Mouse (Mus musculus) adrenal gland, adult 8-10 months (tissue): ENCODE data around the gene Dmgdh. TPM values are rescaled to one million over a fixed set of nuclear protein-coding genes. Genes with fewer than 3 reads are reported as not detected.

ENCODE experiments used
- DNase-seq: peaks from one replicate; pipeline ENCODE4 v3.0.0; 2022
- total RNA-seq, 4 experiments: library from RNA; stranded (reverse); gene quantifications; 2 replicates each; pipeline ENCODE4 v1.2.4; 2022

The Dmgdh gene
- total RNA-seq, result under 1 TPM; 0.10 to 0.52 (median 0.23) TPM

DNA sequence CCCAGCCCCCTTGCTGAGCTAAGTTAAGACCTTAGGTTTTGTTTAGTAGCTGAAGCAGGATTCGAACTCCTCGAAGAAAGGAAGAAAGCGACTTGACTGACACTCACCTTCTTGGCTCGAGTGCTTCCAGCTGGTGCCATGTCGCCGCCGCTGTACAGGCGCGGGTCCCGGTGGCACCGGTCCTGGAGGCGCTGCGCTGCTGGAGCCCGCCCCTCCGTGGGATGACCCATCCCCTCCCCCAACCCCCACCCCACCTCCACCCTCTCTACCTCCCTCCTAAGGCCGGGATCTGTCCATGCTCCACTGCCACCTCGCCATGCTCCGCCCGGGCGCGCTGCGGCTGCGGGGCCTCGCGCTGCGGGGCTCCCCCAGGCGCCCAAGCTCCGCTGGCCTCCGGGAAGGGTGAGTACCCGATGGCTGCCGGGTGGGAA is at the start of gene Dmgdh, which contains the start of gene Bhmt2:
TSS of gene Dmgdh (plus strand) at position 303 of the 431 bp plus-strand sequence.
TSS of gene Bhmt2 (minus strand) at position 172 of the 431 bp plus-strand sequence.
- no peak for DNase-seq

DNA sequence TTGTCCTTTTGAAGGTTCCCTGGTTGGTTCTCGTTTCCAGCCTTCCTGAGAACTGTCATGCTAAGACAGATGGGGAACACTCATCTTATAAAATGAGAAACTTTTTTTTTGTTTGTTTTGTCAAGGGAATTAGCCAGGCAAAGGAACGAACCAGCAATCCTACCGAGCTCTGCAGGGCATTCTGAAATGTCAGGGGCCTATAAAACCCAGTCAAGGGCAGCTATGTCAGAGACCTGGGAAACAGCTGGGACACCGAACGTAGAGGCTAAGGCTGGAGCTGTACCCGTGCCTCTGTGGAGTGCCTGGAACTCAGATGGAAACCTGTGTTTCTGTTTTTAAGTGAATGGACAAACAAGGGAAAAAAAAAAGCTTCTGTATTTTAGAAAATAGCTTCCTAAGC is 45.4 kb upstream of the Dmgdh start:
- DNase-seq, result no peak

DNA sequence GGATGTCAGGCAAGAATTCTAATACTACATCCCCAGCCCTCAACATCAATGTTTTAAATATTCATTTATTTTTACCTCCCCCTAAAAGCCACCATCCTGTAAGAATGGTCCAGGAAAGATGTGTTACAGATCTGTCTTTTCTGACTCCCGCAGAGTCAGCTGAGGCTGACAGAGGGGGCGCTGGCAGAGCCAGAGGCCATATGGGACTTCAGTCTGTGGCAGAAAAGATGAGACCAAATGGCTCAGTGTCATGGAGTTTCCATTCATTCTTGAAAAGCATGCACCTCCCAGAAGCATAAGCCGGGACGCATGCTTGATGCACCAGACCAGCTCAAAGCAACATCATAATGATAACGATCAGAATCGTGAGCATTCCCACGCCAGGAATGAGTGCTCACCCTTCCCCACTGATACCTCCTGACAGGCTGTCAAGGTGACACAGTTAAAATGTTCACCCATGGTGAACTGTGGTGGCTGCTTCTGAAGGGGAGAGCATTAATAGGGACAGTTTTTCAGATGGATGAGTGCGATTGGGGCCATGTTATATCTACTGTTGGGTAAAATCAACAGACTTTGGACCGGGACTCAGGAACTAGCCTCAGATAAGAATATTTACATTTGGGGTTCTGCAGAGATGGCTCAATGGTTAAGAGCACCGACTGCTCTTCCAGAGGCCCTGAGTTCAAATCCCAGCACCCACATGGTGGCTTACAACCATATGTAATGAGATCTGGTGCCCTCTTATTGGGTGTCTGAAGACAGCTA is 43.1 kb upstream of the Dmgdh start:
- DNase-seq, result no peak

DNA sequence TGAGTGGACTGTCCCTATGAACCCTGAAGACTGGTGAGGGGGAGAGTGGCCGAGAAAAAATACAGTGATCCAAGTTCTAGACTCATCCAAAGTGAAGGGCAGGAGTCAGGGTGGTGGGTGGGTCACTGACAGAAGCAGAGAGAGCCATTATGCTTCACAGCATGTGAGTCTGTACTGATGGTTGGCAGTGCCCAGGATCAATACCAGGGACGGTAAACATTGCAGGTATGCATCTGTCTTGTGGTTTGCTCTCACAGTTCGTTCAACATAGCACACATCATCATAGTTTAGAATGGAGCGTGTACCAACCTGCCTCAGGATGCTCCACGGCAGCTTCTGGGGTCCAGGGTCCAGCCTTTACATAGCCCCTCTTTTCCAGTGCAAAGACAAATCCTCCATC is 41.3 kb upstream of the Dmgdh start:
- no peak for DNase-seq

DNA sequence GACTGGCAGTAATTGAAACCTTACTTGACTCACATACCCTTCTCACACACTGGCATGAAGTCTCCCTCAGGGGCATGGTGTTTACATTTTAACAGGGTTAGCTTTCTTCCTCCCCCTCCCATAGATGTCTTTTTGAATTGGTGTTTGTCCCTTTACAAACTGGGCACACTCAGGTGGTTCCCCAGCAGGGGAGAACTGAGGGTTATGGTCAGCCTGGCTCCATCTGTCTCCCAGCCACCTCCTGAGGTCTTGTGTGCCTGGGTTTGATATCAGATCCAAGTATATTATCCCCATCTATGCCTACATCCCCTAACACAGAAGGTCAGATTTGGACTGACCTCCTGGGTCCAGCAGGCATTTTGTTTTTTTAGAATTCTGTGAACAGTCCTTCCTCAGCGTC is 37.7 kb upstream of the Dmgdh start:
- no peak for DNase-seq

DNA sequence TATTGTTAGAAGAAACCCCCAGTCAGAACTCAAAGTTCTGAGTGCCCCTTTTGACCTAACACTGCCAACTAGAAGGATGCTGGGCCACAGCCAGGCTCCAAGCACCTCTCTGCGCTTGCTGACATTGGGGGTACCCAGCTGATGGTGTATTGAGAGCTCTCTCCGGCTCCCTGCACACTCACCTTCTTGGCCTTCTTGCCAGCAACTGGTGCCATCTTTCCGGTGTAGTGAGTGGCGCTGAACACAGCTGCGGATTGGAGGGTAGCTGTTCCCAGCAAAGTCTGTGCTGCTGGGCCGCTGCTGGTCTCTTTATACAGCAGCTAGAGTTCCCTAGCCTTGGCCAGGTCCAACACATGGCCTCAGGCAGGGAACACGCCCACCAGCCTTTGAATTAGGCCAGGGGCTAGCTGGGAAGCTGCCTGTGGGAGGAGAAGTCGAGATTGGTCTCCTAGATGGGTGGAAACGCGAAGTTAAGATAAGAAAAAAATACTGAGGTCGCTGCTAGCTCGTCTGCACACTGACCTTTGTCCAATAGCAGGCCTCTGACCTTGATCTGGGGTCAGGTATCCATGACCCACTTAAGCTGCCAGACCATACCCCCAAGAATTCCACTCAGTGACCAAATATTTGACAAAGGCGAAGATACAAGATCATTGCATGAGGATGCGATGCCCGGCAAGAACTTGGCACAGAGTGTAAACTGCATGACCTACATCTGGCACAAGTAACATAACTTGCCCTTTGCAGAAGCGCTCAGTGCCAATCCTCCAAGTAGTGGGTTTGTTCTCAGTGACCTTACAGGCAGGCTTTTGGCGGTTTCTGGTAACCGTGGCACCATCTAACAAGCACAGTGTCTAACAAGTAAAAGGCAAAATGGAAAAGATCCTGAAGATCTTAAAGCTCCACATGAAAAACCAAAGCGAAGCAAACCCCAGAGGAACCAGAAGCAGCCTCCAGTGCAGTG is 36.7 kb upstream of the Dmgdh start, which contains the start of gene Bhmt:
TSS of gene Bhmt (minus strand) at position 680 of the 964 bp plus-strand sequence.
- DNase-seq, result peak; percentile 7

DNA sequence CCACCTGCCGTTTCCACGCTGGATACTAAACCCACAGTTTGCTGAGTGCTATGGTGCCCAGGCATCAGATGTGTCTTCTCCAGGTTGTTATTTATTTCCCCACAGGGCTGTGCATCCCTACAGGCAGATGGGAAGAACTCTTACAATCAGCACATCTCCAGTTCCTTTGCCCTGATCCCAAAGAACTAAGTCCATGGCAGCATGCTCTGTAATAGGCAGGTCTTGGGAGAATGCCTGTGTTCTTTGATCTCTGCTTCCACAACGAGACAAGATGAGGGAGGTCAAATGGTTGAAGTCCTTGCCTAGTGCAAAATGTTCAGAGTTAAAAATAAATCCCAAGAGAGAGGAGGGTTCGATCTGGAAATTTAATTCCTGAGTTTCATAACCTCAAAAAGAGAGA is 34.6 kb upstream of the Dmgdh start:
- DNase-seq, result no peak

DNA sequence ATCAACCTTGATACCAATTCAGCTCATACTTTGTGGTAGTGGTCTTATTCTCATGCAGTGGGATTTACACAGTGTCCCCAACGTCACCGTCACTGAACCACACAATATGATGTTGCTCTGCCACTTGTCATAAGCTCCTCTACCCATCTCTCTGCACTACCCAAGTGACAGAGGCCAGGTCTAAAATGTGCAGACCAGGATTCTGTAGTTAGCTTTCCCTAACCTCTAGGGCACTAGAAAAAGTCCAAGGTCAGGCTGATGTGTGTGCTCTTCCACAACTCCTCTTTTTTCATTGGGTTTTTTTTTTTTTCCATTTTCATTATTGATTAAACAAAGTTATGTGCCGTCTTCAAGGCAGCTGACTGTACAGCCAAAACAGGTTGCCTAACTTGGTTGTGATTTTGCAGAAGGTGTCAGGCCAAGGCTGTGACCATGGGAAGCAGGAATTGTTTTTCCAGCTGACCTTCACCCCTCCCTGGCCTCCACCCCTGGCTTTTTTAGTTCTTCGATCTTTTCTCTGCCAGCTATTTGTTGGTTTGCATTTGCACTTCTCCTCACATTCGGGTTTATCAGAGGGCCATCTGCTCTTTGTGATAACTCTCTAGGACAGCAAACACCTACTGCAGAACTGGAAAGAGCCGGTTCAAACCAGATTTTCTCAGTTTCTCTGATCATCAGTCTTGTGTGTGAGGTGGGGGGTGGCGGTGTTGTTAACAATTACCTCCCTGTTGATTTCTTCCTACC is 25.7 kb upstream of the Dmgdh start:
- DNase-seq, result peak; percentile 54

DNA sequence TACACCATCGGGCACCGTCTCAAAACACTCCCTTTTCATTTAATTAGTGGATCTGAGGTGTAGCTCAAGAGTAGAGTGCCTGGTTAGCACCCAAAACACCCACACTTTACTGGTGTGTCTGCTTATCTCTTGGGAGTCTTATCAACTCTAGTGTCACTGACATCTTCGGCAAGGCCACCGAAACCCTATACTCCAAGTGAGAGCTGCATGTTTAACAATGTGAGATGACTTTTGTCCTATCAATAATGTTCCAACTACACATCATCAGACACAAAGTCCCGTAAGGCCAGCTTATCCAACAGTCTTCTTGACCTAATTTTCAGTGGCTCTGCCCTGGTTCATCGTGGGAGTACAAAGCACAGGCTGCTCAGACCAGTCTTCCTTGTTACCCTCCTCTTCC is 20.9 kb upstream of the Dmgdh start:
- no peak for DNase-seq

DNA sequence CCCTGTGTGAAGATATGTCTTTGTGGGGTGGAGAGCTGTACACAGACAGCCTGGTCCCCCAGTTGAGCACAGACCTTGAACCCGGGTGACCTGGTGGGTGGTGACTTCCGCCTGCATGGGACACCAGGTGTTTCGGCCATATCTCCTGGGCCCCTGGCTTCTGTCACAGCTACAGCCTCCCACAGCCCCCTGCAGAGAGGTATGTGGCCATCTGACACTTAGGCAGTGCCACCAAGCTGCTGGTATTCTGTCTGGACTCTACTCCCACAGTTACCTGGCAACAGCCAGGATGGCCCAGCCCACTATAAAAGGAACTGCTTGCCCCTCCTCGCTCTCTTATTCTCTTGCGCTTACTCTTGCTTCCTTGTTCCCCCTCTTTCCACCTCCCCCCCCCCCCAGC is 16.3 kb upstream of the Dmgdh start:
- no peak for DNase-seq

DNA sequence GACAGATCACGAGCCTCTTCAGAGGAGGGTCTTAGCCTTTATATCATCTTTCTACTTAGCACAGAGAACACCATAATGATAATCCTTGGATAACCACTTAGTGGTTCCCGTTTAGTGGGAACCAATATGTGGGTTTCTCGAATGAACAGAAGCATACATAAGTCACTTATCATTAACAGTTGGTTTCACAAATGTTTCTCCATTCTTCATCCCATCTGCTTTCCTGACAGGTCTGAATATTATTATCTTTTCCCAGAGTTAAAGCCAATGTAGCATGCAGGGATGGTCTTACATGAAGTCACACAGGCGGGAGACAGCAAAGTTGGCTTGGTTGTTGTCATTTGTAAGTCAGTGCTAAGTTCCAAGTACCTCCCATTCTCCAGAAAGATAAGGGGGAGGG is 6.6 kb upstream of the Dmgdh start:
- DNase-seq, result no peak

DNA sequence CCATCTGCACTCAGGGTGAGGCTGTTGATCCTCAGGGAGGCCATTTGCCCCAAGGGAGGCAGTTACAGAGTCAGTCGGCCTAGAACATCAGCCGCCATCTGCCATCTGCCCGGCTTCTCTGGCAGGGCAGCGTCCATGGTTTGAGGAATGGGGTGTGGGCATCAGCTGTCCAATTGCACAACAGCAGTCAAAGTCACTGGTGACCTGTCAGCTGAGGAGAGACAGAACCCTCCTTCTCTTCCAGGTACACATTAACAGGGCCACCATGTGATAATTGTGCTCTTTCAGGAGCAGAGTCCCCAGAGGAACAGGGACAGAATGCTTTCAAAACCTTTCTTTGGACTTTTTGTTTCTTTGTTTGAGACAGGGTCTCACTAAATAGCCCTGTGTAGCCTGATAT is 1.9 kb upstream of the Dmgdh start:
- no peak for DNase-seq

DNA sequence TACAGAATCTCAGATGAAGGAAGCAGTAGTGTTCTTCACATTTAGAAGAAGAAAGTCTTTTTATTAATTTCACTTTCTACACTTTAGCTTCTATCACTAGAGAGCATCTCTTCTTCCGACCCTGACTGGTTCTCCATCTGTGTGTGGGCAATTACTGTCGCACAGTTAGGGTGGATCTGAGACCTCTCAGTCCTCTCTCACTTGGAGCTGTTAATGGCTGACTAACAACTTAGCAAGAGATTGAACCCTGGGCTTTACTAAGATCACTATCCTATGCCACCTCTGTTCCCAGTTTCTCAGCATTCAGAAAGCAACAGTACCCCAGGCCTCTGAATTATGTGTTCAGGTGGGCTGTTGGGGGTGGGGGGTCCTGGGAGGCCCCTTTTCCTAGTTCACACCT is 937 bp upstream of the Dmgdh start:
- no peak for DNase-seq

DNA sequence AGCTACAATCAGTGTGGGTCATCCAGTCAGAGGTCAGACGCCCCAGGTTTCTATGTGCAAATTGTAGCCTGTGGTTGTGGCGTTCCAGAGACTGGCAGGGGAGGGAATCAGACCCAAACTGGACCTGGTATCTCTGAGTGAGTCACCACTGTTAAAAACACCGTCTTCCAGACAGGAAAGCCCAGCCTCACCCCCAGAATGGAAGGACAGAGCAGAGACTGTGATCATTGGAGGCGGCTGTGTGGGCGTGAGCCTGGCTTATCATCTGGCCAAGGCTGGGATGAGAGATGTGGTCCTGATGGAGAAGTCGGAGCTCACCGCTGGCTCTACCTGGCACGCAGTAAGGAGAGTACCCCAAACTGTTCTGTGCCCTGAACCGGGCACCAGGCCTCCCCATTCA is 2.6 kb downstream of the Dmgdh start:
- DNase-seq, result no peak

DNA sequence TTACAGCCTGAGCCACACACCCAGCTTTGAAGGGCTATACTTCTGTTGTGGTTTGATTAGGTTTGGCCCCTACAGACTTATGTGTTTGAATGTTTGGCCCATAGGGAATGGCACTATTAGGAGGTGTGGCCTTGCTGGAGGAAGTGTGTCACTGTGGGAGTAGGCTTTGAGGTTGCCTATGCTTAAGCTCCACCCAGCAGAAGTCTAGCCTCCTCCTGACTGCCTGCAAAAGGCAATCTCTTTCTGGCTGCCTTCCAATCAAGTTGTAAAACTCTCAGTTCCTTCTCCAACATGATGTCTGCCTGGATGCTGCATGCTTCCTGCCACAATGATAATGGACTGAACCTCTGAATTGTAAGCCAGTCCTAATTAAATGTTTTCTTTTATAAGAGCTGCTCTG is 9.1 kb downstream of the Dmgdh start:
- no peak for DNase-seq

DNA sequence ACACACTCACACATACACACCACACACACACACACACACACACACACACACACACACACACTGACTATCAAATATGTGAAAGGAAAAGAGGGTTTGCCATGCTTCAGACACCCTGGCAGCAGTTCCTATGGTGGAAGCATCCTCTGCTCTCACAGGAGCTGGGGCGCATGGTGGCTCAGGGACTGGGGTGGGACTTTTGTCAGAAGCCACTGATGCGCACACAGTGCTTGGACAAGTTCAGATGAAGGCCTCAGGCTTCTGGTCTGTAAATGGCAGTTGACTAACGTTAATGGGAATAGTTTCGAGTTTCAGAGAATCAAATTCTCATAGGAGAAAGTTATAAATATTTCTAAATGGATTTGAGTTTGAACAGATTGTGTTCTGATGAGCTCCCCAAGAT is 11.0 kb downstream of the Dmgdh start:
- no peak for DNase-seq

DNA sequence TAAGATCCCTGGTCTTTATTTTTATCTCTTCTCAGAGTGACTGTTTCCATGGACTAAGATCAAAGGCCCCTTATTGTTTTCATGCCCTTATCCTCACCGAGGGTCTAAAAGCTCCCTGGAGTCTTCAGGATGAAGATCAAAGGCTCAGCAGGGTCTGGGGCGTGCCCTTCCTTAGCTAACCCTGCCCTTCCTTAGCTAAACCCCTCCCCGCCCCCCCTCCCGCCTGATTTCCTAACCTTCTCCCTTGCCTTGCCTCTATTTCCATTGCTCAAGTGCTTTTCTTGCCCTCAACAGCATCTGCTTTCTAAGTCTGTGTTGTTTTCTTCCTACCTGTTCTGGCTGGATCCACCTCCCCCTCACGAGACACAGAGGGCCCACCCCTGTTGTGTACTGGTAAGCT is 13.1 kb downstream of the Dmgdh start:
- DNase-seq, result no peak

DNA sequence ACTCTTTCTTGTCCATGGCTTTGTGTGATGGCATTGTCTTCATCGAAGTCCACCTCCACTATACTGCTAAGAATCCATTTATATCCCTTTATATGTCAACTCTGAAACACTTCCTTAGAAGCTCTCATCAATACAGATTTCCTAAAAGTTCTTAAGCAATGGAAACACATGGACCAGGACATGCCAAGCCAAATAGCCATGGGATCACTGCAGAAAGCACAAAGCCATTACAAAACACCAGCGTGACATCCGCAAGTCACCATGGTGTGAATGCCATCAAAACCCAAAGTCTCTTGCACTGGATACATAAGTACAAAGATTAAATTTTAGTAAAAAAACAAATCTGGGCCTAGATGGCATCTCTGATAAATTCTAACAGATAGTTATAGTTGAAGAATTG is 15.3 kb downstream of the Dmgdh start:
- no peak for DNase-seq

DNA sequence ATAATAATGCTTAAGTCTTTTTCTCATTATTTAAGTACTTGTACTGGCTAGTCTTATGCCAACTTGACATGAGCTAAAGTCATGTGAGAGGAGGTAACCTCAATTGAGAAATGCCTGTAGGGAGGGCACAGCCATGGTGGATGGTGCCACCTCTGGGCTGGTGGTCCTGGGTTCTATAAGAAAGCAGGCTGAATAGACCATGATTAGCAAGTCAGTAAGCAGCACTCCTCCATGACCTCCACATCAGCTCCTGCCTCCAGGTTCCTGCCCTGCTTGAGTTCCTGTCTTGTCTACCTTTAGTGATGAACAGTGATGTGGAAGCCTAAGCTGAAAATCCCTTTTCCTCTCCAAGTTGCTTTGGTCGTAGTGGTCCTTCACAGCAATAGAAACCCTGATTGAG is 16.6 kb downstream of the Dmgdh start:
- no peak for DNase-seq

DNA sequence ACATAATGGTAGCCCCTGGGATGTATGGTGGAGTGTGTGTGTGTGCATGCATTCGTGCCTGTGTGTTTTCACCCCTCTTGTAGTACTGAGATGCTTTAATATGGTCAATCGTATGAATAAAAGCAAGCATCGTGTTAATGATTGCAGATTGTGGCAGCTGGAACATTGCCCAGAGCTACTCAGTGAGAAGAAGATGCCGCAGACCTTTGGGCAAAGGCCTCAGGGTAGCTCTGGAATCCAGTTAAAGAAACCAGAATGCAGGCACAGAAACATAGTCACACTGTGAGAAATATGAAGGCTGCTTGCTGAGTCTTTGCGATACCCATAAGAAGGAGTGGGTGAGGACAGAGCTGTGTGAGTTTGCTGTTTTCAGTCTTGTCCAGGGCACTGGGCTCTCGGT is 24.6 kb downstream of the Dmgdh start:
- no peak for DNase-seq

DNA sequence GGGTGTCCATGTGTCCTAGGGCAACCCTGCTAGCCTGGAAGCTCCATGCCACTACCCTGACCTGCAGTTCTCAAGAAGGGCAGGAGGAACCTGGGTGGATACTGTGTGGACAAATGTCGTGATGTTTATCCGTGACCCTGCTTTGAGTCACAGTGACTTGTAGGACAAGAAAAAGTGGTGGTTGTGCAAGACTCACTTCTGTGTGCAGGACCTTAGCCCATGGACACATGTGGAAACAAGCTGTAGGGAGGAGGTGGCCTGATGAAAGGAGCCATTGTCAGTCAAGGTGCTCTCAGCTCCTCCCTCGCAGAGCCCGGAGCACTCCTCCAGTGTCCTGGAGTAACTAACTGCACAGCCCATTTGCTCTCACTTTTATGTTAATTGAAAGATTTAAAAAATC is 31.5 kb downstream of the Dmgdh start:
- no peak for DNase-seq

DNA sequence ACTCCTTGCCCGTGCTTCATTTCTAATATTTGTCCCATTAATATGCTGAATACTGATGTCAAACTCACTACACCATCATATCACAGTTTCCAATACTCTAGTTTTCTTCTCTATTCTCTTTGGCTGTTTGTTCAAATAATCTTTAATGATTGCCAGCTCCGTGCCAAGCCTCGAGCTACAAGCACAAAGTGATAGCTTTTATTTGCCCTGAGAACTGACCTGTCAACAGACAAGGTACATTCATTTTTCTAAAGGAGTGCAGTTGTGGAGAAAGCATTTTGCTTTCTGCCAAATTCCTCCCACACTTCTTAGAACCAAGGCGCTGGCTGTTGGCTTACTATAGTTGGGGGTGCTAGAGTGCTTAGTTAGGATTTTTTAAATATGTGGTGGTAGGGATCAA is 33.0 kb downstream of the Dmgdh start:
- DNase-seq, result no peak

DNA sequence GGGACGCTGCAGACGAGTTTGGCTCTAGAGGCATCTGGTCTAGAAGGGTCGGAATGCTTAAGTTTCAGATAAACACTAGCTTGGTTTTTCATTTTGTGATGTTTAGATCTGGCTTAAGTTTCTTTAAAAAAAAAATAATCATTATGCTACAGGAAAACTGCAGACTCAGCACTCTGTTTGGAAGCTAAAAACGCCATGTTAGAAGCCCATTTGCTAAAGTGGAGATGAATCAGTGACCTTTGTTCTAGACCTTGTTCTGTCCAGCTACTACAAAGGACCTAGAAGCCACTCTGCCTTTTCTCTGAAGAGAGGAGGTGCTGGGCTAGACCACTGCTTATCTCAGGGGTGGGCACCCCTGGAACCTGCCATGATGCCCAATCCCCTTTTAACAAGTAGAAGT is 36.1 kb downstream of the Dmgdh start:
- no peak for DNase-seq
